Mouse (Mus musculus) spleen, postnatal 36 days (tissue): ENCODE measurements around the gene Trim69.
"Not testable (repeated sequence)": the region's sequence is repeated elsewhere in the genome, so short reads cannot be mapped to it uniquely, and the experiment has no call there.

Experiments used
- DNase-seq, 2 experiments: peaks; one replicate each; pipeline ENCODE4 v3.0.0; 2022; ENCODE audit warnings: low spot score in 2 of 2, mixed read lengths in 1 of 2

The Trim69 gene

GRCm38 (mm10) chr2:122210534-122211228 is 50.2 kb downstream of the Trim69 start:
- DNase-seq = no peak

GRCm38 (mm10) chr2:122217075-122217474 is 56.6 kb downstream of the Trim69 start:
- not testable (repeated sequence) for DNase-seq

GRCm38 (mm10) chr2:122218234-122218633 is 57.7 kb downstream of the Trim69 start:
- no peak for DNase-seq

- no peak for DNase-seq
Observed at GRCm38 (mm10) chr2:122221378-122221777, 60.9 kb downstream of the Trim69 start.

GRCm38 (mm10) chr2:122221798-122222197 is 61.3 kb downstream of the Trim69 start:
- no peak for DNase-seq

- no peak for DNase-seq
Observed at GRCm38 (mm10) chr2:122222272-122222671, 61.8 kb downstream of the Trim69 start.

GRCm38 (mm10) chr2:122223654-122224053 is 63.2 kb downstream of the Trim69 start:
- no peak for DNase-seq
